12 mouse cellular contexts compared by ENCODE assay signal in the genomic region with DNA sequence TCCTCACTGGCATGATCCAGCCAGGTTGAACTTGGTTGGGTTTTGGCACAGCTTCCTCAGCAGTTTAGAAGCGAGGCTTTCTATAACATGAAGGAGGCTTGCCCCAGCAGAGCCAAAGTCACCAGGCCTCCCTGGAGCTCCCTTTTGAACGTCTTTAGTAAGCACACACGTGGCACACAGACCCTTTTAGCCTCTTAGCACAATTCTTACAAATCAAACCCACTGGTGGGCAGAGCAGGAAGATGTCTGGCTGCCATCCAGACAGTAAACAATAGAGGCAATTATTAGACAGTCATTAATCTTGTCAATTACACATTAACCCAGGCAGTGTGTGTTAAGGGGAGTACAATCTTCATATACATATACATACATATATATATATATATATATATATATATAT.
DNase-seq lines count a peak whose midpoint lies in the region; ATAC-seq and TF ChIP-seq lines count a peak whose summit lies in the region.
"Had no signal": no experiment of that assay in that cellular context is flagged by ENCODE, and none has a peak within 500 bp of the region (broad histone marks: within the 10 kb centered on the region; RNA-seq: fewer than 3 reads in every experiment).

No protein-coding gene starts in this region.

- H3K36me3 ChIP-seq in hindbrain, embryonic 13.5 days: no peaks in the 10 kb centered on the region
- H3K36me3 ChIP-seq in hindbrain, embryonic 10.5 days: no peaks in the 10 kb centered on the region
- no peaks in the 10 kb centered on the region for H3K36me3 ChIP-seq in lung, postnatal 0 days (ENCODE audit: insufficient read depth, low read length)
- no peaks in the 10 kb centered on the region for H3K36me3 ChIP-seq in kidney, embryonic 16.5 days (ENCODE audit: insufficient read depth, low read length)
- no peaks in the 10 kb centered on the region for H3K36me3 ChIP-seq in liver, postnatal 0 days (replicated peaks; ENCODE audit: insufficient read depth, low read length)
- H3K36me3 ChIP-seq: heart, embryonic 13.5 days; midbrain, embryonic 15.5 days; neural tube, embryonic 12.5 days had no signal

- H3K4me3 ChIP-seq in hindbrain, embryonic 13.5 days: no peak overlapping the region
- H3K4me3 ChIP-seq in hindbrain, embryonic 10.5 days: no peak overlapping the region
- H3K4me3 ChIP-seq in lung, postnatal 0 days (ENCODE audit: low read depth, low read length): no peak overlapping the region
- H3K4me3 ChIP-seq in lung, adult 2 months (replicated peaks; ENCODE audit: extremely low read depth, low read depth, low read length): no peak overlapping the region
- H3K4me3 ChIP-seq in kidney, embryonic 16.5 days (ENCODE audit: low read length): no peak overlapping the region
- H3K4me3 ChIP-seq in liver, postnatal 0 days (ENCODE audit: low read depth, low read length): no peak overlapping the region
- H3K4me3 ChIP-seq: heart, embryonic 13.5 days; midbrain, embryonic 15.5 days; neural tube, embryonic 12.5 days had no signal

- H3K4me1 ChIP-seq in hindbrain, embryonic 13.5 days (replicated peaks): peaks cover 10% of the 10 kb centered on the region
- peaks cover 25% of the 10 kb centered on the region for H3K4me1 ChIP-seq in hindbrain, embryonic 10.5 days (replicated peaks)
- H3K4me1 ChIP-seq in lung, postnatal 0 days (ENCODE audit: insufficient read depth, low read depth, low read length): peaks cover 3% of the 10 kb centered on the region; the same call in 1 of the 2 replicates
- H3K4me1 ChIP-seq in lung, adult 2 months (ENCODE audit: control insufficient read depth, insufficient read depth, low read length): peaks cover 9% of the 10 kb centered on the region; the same call in 1 of the 2 replicates
- H3K4me1 ChIP-seq in kidney, embryonic 16.5 days (ENCODE audit: insufficient read depth, low read length): peaks cover 54% of the 10 kb centered on the region
- peaks cover 16% of the 10 kb centered on the region for H3K4me1 ChIP-seq in liver, postnatal 0 days (ENCODE audit: insufficient read depth)
- H3K4me1 ChIP-seq: midbrain, embryonic 15.5 days had no signal

- 20% methylated on average over 3 of the region's 3 CpGs for WGBS in hindbrain, embryonic 13.5 days
- 51% methylated on average over 3 of the region's 3 CpGs for WGBS in hindbrain, embryonic 10.5 days
- 10% methylated on average over 3 of the region's 3 CpGs for WGBS in lung, postnatal 0 days
- WGBS in lung, adult 2 months: 26% methylated on average over 3 of the region's 3 CpGs
- WGBS in kidney, embryonic 16.5 days: 14% methylated on average over 3 of the region's 3 CpGs
- WGBS in liver, postnatal 0 days (ENCODE audit: insufficient replicate concordance): 46% methylated on average over 3 of the region's 3 CpGs

- no peak for TF ChIP-seq EP300 in lung, postnatal 0 days (IDR thresholded peaks at IDR 0.05)
- TF ChIP-seq EP300 in liver, postnatal 0 days (IDR thresholded peaks at IDR 0.05; ENCODE audit: low read depth): no peak

- TF ChIP-seq CTCF in lung, postnatal 0 days (IDR thresholded peaks at IDR 0.05): no peak
- no peak for TF ChIP-seq CTCF in lung, adult 2 months (IDR thresholded peaks at IDR 0.05; ENCODE audit: insufficient read depth, low read length)
- TF ChIP-seq CTCF in liver, postnatal 0 days (IDR thresholded peaks at IDR 0.05; ENCODE audit: low read depth): no peak

- ATAC-seq in hindbrain, embryonic 13.5 days (ENCODE audit: low FRiP score): peak; percentile 54
- peak; percentile 25; the same call in 1 of the 2 replicates for ATAC-seq in lung, postnatal 0 days
- no peak for ATAC-seq in kidney, embryonic 16.5 days (ENCODE audit: low FRiP score, low TSS enrichment)
- no peak for ATAC-seq in liver, postnatal 0 days
- ATAC-seq: midbrain, embryonic 15.5 days had no signal

- TF ChIP-seq POLR2A in lung, adult 2 months (IDR thresholded peaks at IDR 0.05; ENCODE audit: borderline replicate concordance, extremely low read depth, low read depth, low read length): no peak

- 0 out of 2 replicates have a peak, but pooled peaks cover 5% of the 10 kb centered on the region for H3K27me3 ChIP-seq in hindbrain, embryonic 13.5 days
- H3K27me3 ChIP-seq in hindbrain, embryonic 10.5 days (ENCODE audit: insufficient read depth, poor library complexity, severe bottlenecking): no peaks in the 10 kb centered on the region
- no peaks in the 10 kb centered on the region for H3K27me3 ChIP-seq in lung, postnatal 0 days (replicated peaks; ENCODE audit: insufficient read depth, low read length)
- H3K27me3 ChIP-seq in kidney, embryonic 16.5 days (ENCODE audit: insufficient read depth, low read length): no peaks in the 10 kb centered on the region
- peaks cover 8% of the 10 kb centered on the region; the same call in 1 of the 2 replicates for H3K27me3 ChIP-seq in liver, postnatal 0 days (ENCODE audit: insufficient read depth, low read length)
- H3K27me3 ChIP-seq: heart, embryonic 13.5 days; midbrain, embryonic 15.5 days; neural tube, embryonic 12.5 days had no signal

- no peak overlapping the region for H3K27ac ChIP-seq in hindbrain, embryonic 13.5 days
- no peak overlapping the region for H3K27ac ChIP-seq in hindbrain, embryonic 10.5 days
- no peak overlapping the region for H3K27ac ChIP-seq in lung, postnatal 0 days (ENCODE audit: low read length)
- peak overlapping the region; percentile 75 for H3K27ac ChIP-seq in kidney, embryonic 16.5 days (ENCODE audit: low read length)
- no peak overlapping the region for H3K27ac ChIP-seq in liver, postnatal 0 days (ENCODE audit: low read depth)
- H3K27ac ChIP-seq: heart, embryonic 13.5 days; midbrain, embryonic 15.5 days; neural tube, embryonic 12.5 days had no signal

- no peaks in the 10 kb centered on the region for H3K9me3 ChIP-seq in hindbrain, embryonic 13.5 days
- H3K9me3 ChIP-seq in hindbrain, embryonic 10.5 days: no peaks in the 10 kb centered on the region
- no peaks in the 10 kb centered on the region for H3K9me3 ChIP-seq in lung, postnatal 0 days (ENCODE audit: low read length)
- H3K9me3 ChIP-seq in kidney, embryonic 16.5 days (ENCODE audit: low read length): no peaks in the 10 kb centered on the region
- H3K9me3 ChIP-seq in liver, postnatal 0 days (ENCODE audit: low read length): no peaks in the 10 kb centered on the region
- H3K9me3 ChIP-seq: heart, embryonic 13.5 days; midbrain, embryonic 15.5 days; neural tube, embryonic 12.5 days had no signal

- no peak overlapping the region for H3K4me2 ChIP-seq in hindbrain, embryonic 13.5 days
- no peak overlapping the region for H3K4me2 ChIP-seq in lung, postnatal 0 days (replicated peaks; ENCODE audit: low read depth, low read length)
- H3K4me2 ChIP-seq in kidney, embryonic 16.5 days (replicated peaks; ENCODE audit: low read depth, low read length): no peak overlapping the region
- no peak overlapping the region for H3K4me2 ChIP-seq in liver, postnatal 0 days (ENCODE audit: low read depth, low read length)
- H3K4me2 ChIP-seq: heart, embryonic 13.5 days; midbrain, embryonic 15.5 days; neural tube, embryonic 12.5 days had no signal

- H3K9ac ChIP-seq in hindbrain, embryonic 13.5 days: no peak overlapping the region
- no peak overlapping the region for H3K9ac ChIP-seq in lung, postnatal 0 days (replicated peaks; ENCODE audit: low read depth)
- 0 out of 2 replicates have a peak overlapping the region, but pooled peaks have one; percentile 13 for H3K9ac ChIP-seq in kidney, embryonic 16.5 days (replicated peaks; ENCODE audit: low read length)
- no peak overlapping the region for H3K9ac ChIP-seq in liver, postnatal 0 days (replicated peaks)
- H3K9ac ChIP-seq: heart, embryonic 13.5 days; midbrain, embryonic 15.5 days; neural tube, embryonic 12.5 days had no signal

- DNase-seq in hindbrain, embryonic 10.5 days (ENCODE audit: low spot score): no peak
- peak; percentile 39 for DNase-seq in lung, postnatal 0 days (ENCODE audit: low spot score)
- DNase-seq in lung, adult 2 months: no peak
- no peak for DNase-seq in layer of hippocampus, adult 9-11 months
- DNase-seq in liver, postnatal 0 days: no peak
- DNase-seq: cerebellum, postnatal 10 days; spleen, adult 18-20 months had no signal

Comparison
In these comparisons a context has a peak if more than half of its experiments do, and no peak if none do; other contexts are left out.
1. ATAC-seq: peak in hindbrain, embryonic 13.5 days (single experiment) and lung, postnatal 0 days (single experiment); none in kidney, embryonic 16.5 days (single experiment) and liver, postnatal 0 days (single experiment).